Mouse (Mus musculus): ENCODE data around the gene Arhgef7. TPM values are rescaled to one million over a fixed set of nuclear protein-coding genes. Genes with fewer than 3 reads are reported as not detected.

Gene Arhgef7
- polyA plus RNA-seq (2012; rRNA removed): 39.7 and 46.7 TPM in 2 replicates

GRCm38 (mm10) chr8:11727651-11728481 is at the start of gene Arhgef7:
Gene Arhgef7 (plus strand): TSS chr8:11727721.

DNA sequence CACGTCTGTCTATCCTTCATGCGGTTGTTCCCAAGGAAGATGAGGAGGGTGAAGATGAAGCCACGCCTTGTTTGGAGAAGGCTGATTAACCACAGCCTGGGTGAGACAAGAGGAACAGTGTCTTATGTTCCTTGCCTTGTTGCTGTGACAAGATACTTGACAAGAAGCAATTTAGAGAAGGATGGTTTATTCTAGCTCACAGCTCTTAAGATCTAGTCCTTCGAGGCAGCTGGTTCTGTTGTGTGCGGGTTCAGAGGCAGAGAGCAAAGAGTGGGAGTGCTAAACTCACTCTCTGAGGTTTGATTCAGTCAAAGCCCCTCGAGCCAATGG is 26.5 kb upstream of the Arhgef7 start, which contains the start of gene 1700016D06Rik:
Gene 1700016D06Rik, minus strand, starts transcription at position 31 of the 330 bp plus-strand sequence.

GRCm38 (mm10) chr8:11840174-11840573 is 112.7 kb downstream of the Arhgef7 start, which contains the start of gene Tex29:
Gene Tex29 (plus strand): TSS chr8:11840474.

Other genes starting within 250 kb of the Arhgef7 start
- gene Rab20, start 249.0 kb upstream of the Arhgef7 start, polyA plus RNA-seq (2012; rRNA removed): 37.9 and 45.7 TPM in 2 replicates
- gene Naxd, start 230.2 kb upstream of the Arhgef7 start, polyA plus RNA-seq (2012; rRNA removed): 142 and 145 TPM in 2 replicates
- 77.6 and 91.8 TPM in 2 replicates for gene Cars2, start 176.9 kb upstream of the Arhgef7 start, polyA plus RNA-seq (2012; rRNA removed)
- 17.6 and 20.0 TPM in 2 replicates for gene Ing1, start 172.2 kb upstream of the Arhgef7 start, polyA plus RNA-seq (2012; rRNA removed)
- gene Ankrd10, start 92.0 kb upstream of the Arhgef7 start, polyA plus RNA-seq (2012; rRNA removed): 181 and 193 TPM in 2 replicates
- not detected in 2 replicates for gene 1700016D06Rik, start 26.7 kb upstream of the Arhgef7 start, polyA plus RNA-seq (2012; rRNA removed)
- gene Tex29, start 112.8 kb downstream of the Arhgef7 start, polyA plus RNA-seq (2012; rRNA removed): not detected in 2 replicates

All from ovary, adult 2 months (tissue).